Mouse (Mus musculus): ENCODE measurements around the gene Atp6v1g2. TPM values are rescaled to one million over a fixed set of nuclear protein-coding genes. Genes with fewer than 3 reads are reported as not detected.

Atp6v1g2 gene
- polyA plus RNA-seq, 1 experiment, result 6.7 TPM

GRCm38 (mm10) chr17:35190096-35190495 is 43.4 kb upstream of the Atp6v1g2 start:
- Histone ChIP-seq H3K27ac (ENCODE audit: insufficient read depth, low read depth, low read length) (no peak overlapping the region), H3K36me3 (ENCODE audit: control insufficient read depth, insufficient read depth, low read length) (no peaks in the 10 kb centered on the region), H3K27me3 (replicated peaks; ENCODE audit: control insufficient read depth, insufficient read depth, low read length) (no peaks in the 10 kb centered on the region), H3K4me1 (ENCODE audit: control insufficient read depth, insufficient read depth, low read length) (no peaks in the 10 kb centered on the region), H3K4me3 (ENCODE audit: insufficient read depth, low read depth, low read length) (no peak overlapping the region)
- 80% methylated on average over 4 of the region's 4 CpGs for WGBS
- TF ChIP-seq CTCF (conservative IDR thresholded peaks at IDR 0.05; ENCODE audit: insufficient read depth, insufficient read length, low read depth, low read length) (no peak), POLR2A (IDR thresholded peaks at IDR 0.05; ENCODE audit: low read depth, low read length) (no peak)
- DNase-seq, result no peak

- H3K27ac ChIP-seq (ENCODE audit: insufficient read depth, low read depth, low read length), result no peak overlapping the region
Measured at GRCm38 (mm10) chr17:35191723-35192122, 41.7 kb upstream of the Atp6v1g2 start.

GRCm38 (mm10) chr17:35192924-35193323 is 40.5 kb upstream of the Atp6v1g2 start:
- DNase-seq, result no peak
- WGBS, result 81% methylated on average over 5 of the region's 5 CpGs
- H3K27ac ChIP-seq (ENCODE audit: insufficient read depth, low read depth, low read length), result no peak overlapping the region

More at GRCm38 (mm10) chr17:35191723-35192122, 41.7 kb upstream of the Atp6v1g2 start:
- no peaks in the 10 kb centered on the region for H3K27me3 ChIP-seq (replicated peaks; ENCODE audit: control insufficient read depth, insufficient read depth, low read length)
- H3K36me3 ChIP-seq (ENCODE audit: control insufficient read depth, insufficient read depth, low read length), result no peaks in the 10 kb centered on the region
- no peak overlapping the region for H3K4me3 ChIP-seq (ENCODE audit: insufficient read depth, low read depth, low read length)
- no peaks in the 10 kb centered on the region for H3K4me1 ChIP-seq (ENCODE audit: control insufficient read depth, insufficient read depth, low read length)
- DNase-seq, result no peak
- no peak for TF ChIP-seq POLR2A (IDR thresholded peaks at IDR 0.05; ENCODE audit: low read depth, low read length)
- TF ChIP-seq CTCF (conservative IDR thresholded peaks at IDR 0.05; ENCODE audit: insufficient read depth, insufficient read length, low read depth, low read length), result no peak
- 74% methylated on average over 2 of the region's 2 CpGs for WGBS

GRCm38 (mm10) chr17:35193881-35194843 is 39.3 kb upstream of the Atp6v1g2 start, which contains the start of gene Ltb:
Ltb (plus strand) TSS chr17:35194439.
- no peak for DNase-seq
- no peak within 1 kb of the TSS for H3K27ac ChIP-seq (ENCODE audit: insufficient read depth, low read depth, low read length)
- H3K4me3 ChIP-seq (ENCODE audit: insufficient read depth, low read depth, low read length), result no peak within 1 kb of the TSS
- H3K4me1 ChIP-seq (ENCODE audit: control insufficient read depth, insufficient read depth, low read length), result no peaks in the 10 kb centered on the region
- TF ChIP-seq CTCF (conservative IDR thresholded peaks at IDR 0.05; ENCODE audit: insufficient read depth, insufficient read length, low read depth, low read length) (no peak), POLR2A (IDR thresholded peaks at IDR 0.05; ENCODE audit: low read depth, low read length) (no peak)
- no peaks in the 10 kb centered on the region for H3K27me3 ChIP-seq (replicated peaks; ENCODE audit: control insufficient read depth, insufficient read depth, low read length)
- H3K36me3 ChIP-seq (ENCODE audit: control insufficient read depth, insufficient read depth, low read length), result no peaks in the 10 kb centered on the region
- 63% methylated on average over 28 of the region's 28 CpGs for WGBS

More at GRCm38 (mm10) chr17:35192924-35193323, 40.5 kb upstream of the Atp6v1g2 start:
- Histone ChIP-seq H3K4me3 (ENCODE audit: insufficient read depth, low read depth, low read length) (no peak overlapping the region), H3K27me3 (replicated peaks; ENCODE audit: control insufficient read depth, insufficient read depth, low read length) (no peaks in the 10 kb centered on the region), H3K4me1 (ENCODE audit: control insufficient read depth, insufficient read depth, low read length) (no peaks in the 10 kb centered on the region), H3K36me3 (ENCODE audit: control insufficient read depth, insufficient read depth, low read length) (no peaks in the 10 kb centered on the region)
- no peak for TF ChIP-seq CTCF (conservative IDR thresholded peaks at IDR 0.05; ENCODE audit: insufficient read depth, insufficient read length, low read depth, low read length)
- no peak for TF ChIP-seq POLR2A (IDR thresholded peaks at IDR 0.05; ENCODE audit: low read depth, low read length)

GRCm38 (mm10) chr17:35194844-35195630 is 38.4 kb upstream of the Atp6v1g2 start:
- Histone ChIP-seq H3K27me3 (replicated peaks; ENCODE audit: control insufficient read depth, insufficient read depth, low read length) (no peaks in the 10 kb centered on the region), H3K27ac (ENCODE audit: insufficient read depth, low read depth, low read length) (no peak overlapping the region), H3K4me1 (ENCODE audit: control insufficient read depth, insufficient read depth, low read length) (no peaks in the 10 kb centered on the region)

GRCm38 (mm10) chr17:35195631-35196320 is 37.7 kb upstream of the Atp6v1g2 start:
- Histone ChIP-seq H3K4me1 (ENCODE audit: control insufficient read depth, insufficient read depth, low read length) (no peaks in the 10 kb centered on the region), H3K27ac (ENCODE audit: insufficient read depth, low read depth, low read length) (no peak overlapping the region), H3K4me3 (ENCODE audit: insufficient read depth, low read depth, low read length) (peak overlapping the region; percentile 54), H3K36me3 (ENCODE audit: control insufficient read depth, insufficient read depth, low read length) (no peaks in the 10 kb centered on the region), H3K27me3 (replicated peaks; ENCODE audit: control insufficient read depth, insufficient read depth, low read length) (no peaks in the 10 kb centered on the region)
- no peak for TF ChIP-seq POLR2A (IDR thresholded peaks at IDR 0.05; ENCODE audit: low read depth, low read length)
- TF ChIP-seq CTCF (conservative IDR thresholded peaks at IDR 0.05; ENCODE audit: insufficient read depth, insufficient read length, low read depth, low read length), result peak; percentile 82
- peak; percentile 76 for DNase-seq
- WGBS, result 1% methylated on average over 66 of the region's 66 CpGs

More at GRCm38 (mm10) chr17:35194844-35195630, 38.4 kb upstream of the Atp6v1g2 start:
- no peak for TF ChIP-seq CTCF (conservative IDR thresholded peaks at IDR 0.05; ENCODE audit: insufficient read depth, insufficient read length, low read depth, low read length)
- TF ChIP-seq POLR2A (IDR thresholded peaks at IDR 0.05; ENCODE audit: low read depth, low read length), result no peak
- 46% methylated on average over 19 of the region's 19 CpGs for WGBS
- DNase-seq, result no peak
- peak overlapping the region; percentile 54 for H3K4me3 ChIP-seq (ENCODE audit: insufficient read depth, low read depth, low read length)
- no peaks in the 10 kb centered on the region for H3K36me3 ChIP-seq (ENCODE audit: control insufficient read depth, insufficient read depth, low read length)

All from kidney, adult 2 months (tissue).